Mouse (Mus musculus): ENCODE results near the gene Akap11. TPM values are rescaled to one million over a fixed set of nuclear protein-coding genes. Genes with fewer than 3 reads are reported as not detected.

Akap11 gene
- 11.4 TPM for polyA plus RNA-seq (2012; fragmentation: generic; extraction: Trizol)

- Histone ChIP-seq H3K27me3 (ENCODE audit: control insufficient read depth, insufficient read depth, insufficient read length) (no peaks in the 10 kb centered on the region), H3K4me3 (peak within 1 kb of the TSS; percentile 58), H3K79me2 (ENCODE audit: control insufficient read depth, insufficient read depth) (peaks cover 49% of the 10 kb centered on the region), H3ac (ENCODE audit: control insufficient read depth, insufficient read length) (peak within 1 kb of the TSS; percentile 26), H3K36me3 (ENCODE audit: control insufficient read depth, insufficient read depth) (no peaks in the 10 kb centered on the region), H3K4me2 (ENCODE audit: low read depth) (peak within 1 kb of the TSS; percentile 93)
- peak; percentile 62 for TF ChIP-seq SRF (IDR thresholded peaks at IDR 0.05; ENCODE audit: control insufficient read depth, insufficient read length, low read depth)
- TF ChIP-seq REST (IDR thresholded peaks at IDR 0.05; ENCODE audit: insufficient read depth, insufficient read length) = no peak
- no peak for TF ChIP-seq TCF12 (IDR thresholded peaks at IDR 0.05; ENCODE audit: insufficient read depth, poor library complexity, severe bottlenecking)
- no peak for TF ChIP-seq MYOD1 (IDR thresholded peaks at IDR 0.05; ENCODE audit: control insufficient read depth in 1 of 3, insufficient read length in 2 of 3, low read depth in 2 of 3)
- no peak for TF ChIP-seq MYOG (IDR thresholded peaks at IDR 0.05; ENCODE audit: control insufficient read depth in 1 of 3, insufficient read depth in 1 of 3, insufficient read length in 2 of 3, low read depth in 2 of 3)
- peak; percentile 76 for TF ChIP-seq E2F4 (IDR thresholded peaks at IDR 0.05; ENCODE audit: insufficient read depth)
- TF ChIP-seq TCF3 (IDR thresholded peaks at IDR 0.05; ENCODE audit: insufficient read length, low read depth) = no peak
- TF ChIP-seq CEBPB (IDR thresholded peaks at IDR 0.05; ENCODE audit: insufficient read depth, poor library complexity, severe bottlenecking) = no peak
- TF ChIP-seq POLR2A (IDR thresholded peaks at IDR 0.05; ENCODE audit: insufficient read length, low read depth) = peak; percentile 96
- TF ChIP-seq MAX (IDR thresholded peaks at IDR 0.05; ENCODE audit: low read depth) = peak; percentile 43
- peak; percentile 98 for TF ChIP-seq USF1 (IDR thresholded peaks at IDR 0.05; ENCODE audit: low read depth)
- TF ChIP-seq POLR2AphosphoS2 (IDR thresholded peaks at IDR 0.05; ENCODE audit: insufficient read length, low read depth) = peak; percentile 82
These were observed at the start of gene Akap11 for GRCm38 (mm10) chr14:78536281-78537165. Akap11 (minus strand) TSS chr14:78536808.

GRCm38 (mm10) chr14:78584222-78584621, 47.6 kb upstream of the Akap11 start:
- H3K36me3 ChIP-seq (ENCODE audit: control insufficient read depth, insufficient read depth) = peaks cover 9% of the 10 kb centered on the region
- H3ac ChIP-seq (ENCODE audit: control insufficient read depth, insufficient read length) = no peak overlapping the region
- no peak for TF ChIP-seq E2F4 (IDR thresholded peaks at IDR 0.05; ENCODE audit: insufficient read depth)
- no peak for TF ChIP-seq CEBPB (IDR thresholded peaks at IDR 0.05; ENCODE audit: insufficient read depth, poor library complexity, severe bottlenecking)
- TF ChIP-seq TCF12 (IDR thresholded peaks at IDR 0.05; ENCODE audit: insufficient read depth, poor library complexity, severe bottlenecking) = no peak
- TF ChIP-seq TCF3 (IDR thresholded peaks at IDR 0.05; ENCODE audit: insufficient read length, low read depth) = no peak
- TF ChIP-seq MYOD1 (IDR thresholded peaks at IDR 0.05; ENCODE audit: control insufficient read depth in 1 of 3, insufficient read length in 2 of 3, low read depth in 2 of 3) = no peak
- H3K79me2 ChIP-seq (ENCODE audit: control insufficient read depth, insufficient read depth) = no peaks in the 10 kb centered on the region
- no peak overlapping the region for H3K4me2 ChIP-seq (ENCODE audit: low read depth)
- H3K4me3 ChIP-seq = no peak overlapping the region
- no peaks in the 10 kb centered on the region for H3K27me3 ChIP-seq (ENCODE audit: control insufficient read depth, insufficient read depth, insufficient read length)

- Histone ChIP-seq H3K27me3 (ENCODE audit: control insufficient read depth, insufficient read depth, insufficient read length) (no peaks in the 10 kb centered on the region), H3ac (ENCODE audit: control insufficient read depth, insufficient read length) (no peak overlapping the region), H3K4me2 (ENCODE audit: low read depth) (no peak overlapping the region), H3K4me3 (no peak overlapping the region), H3K79me2 (ENCODE audit: control insufficient read depth, insufficient read depth) (no peaks in the 10 kb centered on the region), H3K36me3 (ENCODE audit: control insufficient read depth, insufficient read depth) (peaks cover 9% of the 10 kb centered on the region)
- TF ChIP-seq CEBPB (IDR thresholded peaks at IDR 0.05; ENCODE audit: insufficient read depth, poor library complexity, severe bottlenecking) (no peak), REST (IDR thresholded peaks at IDR 0.05; ENCODE audit: insufficient read depth, insufficient read length) (no peak), MYOD1 (IDR thresholded peaks at IDR 0.05; ENCODE audit: control insufficient read depth in 1 of 3, insufficient read length in 2 of 3, low read depth in 2 of 3) (no peak), SRF (IDR thresholded peaks at IDR 0.05; ENCODE audit: control insufficient read depth, insufficient read length, low read depth) (no peak), MYOG (IDR thresholded peaks at IDR 0.05; ENCODE audit: control insufficient read depth in 1 of 3, insufficient read depth in 1 of 3, insufficient read length in 2 of 3, low read depth in 2 of 3) (no peak), MAX (IDR thresholded peaks at IDR 0.05; ENCODE audit: low read depth) (no peak), POLR2AphosphoS2 (IDR thresholded peaks at IDR 0.05; ENCODE audit: insufficient read length, low read depth) (no peak), TCF12 (IDR thresholded peaks at IDR 0.05; ENCODE audit: insufficient read depth, poor library complexity, severe bottlenecking) (no peak), E2F4 (IDR thresholded peaks at IDR 0.05; ENCODE audit: insufficient read depth) (no peak), USF1 (IDR thresholded peaks at IDR 0.05; ENCODE audit: low read depth) (no peak), TCF3 (IDR thresholded peaks at IDR 0.05; ENCODE audit: insufficient read length, low read depth) (no peak), POLR2A (IDR thresholded peaks at IDR 0.05; ENCODE audit: insufficient read length, low read depth) (no peak)
These were observed 46.6 kb upstream of the Akap11 start for GRCm38 (mm10) chr14:78583168-78583567.

GRCm38 (mm10) chr14:78575899-78576298, 39.3 kb upstream of the Akap11 start:
- H3K79me2 ChIP-seq (ENCODE audit: control insufficient read depth, insufficient read depth) = no peaks in the 10 kb centered on the region
- no peak overlapping the region for H3ac ChIP-seq (ENCODE audit: control insufficient read depth, insufficient read length)
- H3K4me3 ChIP-seq = no peak overlapping the region
- no peak overlapping the region for H3K4me2 ChIP-seq (ENCODE audit: low read depth)
- no peaks in the 10 kb centered on the region for H3K27me3 ChIP-seq (ENCODE audit: control insufficient read depth, insufficient read depth, insufficient read length)
- no peaks in the 10 kb centered on the region for H3K36me3 ChIP-seq (ENCODE audit: control insufficient read depth, insufficient read depth)
- TF ChIP-seq TCF3 (IDR thresholded peaks at IDR 0.05; ENCODE audit: insufficient read length, low read depth) (no peak), REST (IDR thresholded peaks at IDR 0.05; ENCODE audit: insufficient read depth, insufficient read length) (no peak), E2F4 (IDR thresholded peaks at IDR 0.05; ENCODE audit: insufficient read depth) (no peak), MAX (IDR thresholded peaks at IDR 0.05; ENCODE audit: low read depth) (no peak), POLR2A (IDR thresholded peaks at IDR 0.05; ENCODE audit: insufficient read length, low read depth) (no peak), POLR2AphosphoS2 (IDR thresholded peaks at IDR 0.05; ENCODE audit: insufficient read length, low read depth) (no peak), MYOG (IDR thresholded peaks at IDR 0.05; ENCODE audit: control insufficient read depth in 1 of 3, insufficient read depth in 1 of 3, insufficient read length in 2 of 3, low read depth in 2 of 3) (no peak), USF1 (IDR thresholded peaks at IDR 0.05; ENCODE audit: low read depth) (no peak), SRF (IDR thresholded peaks at IDR 0.05; ENCODE audit: control insufficient read depth, insufficient read length, low read depth) (no peak), TCF12 (IDR thresholded peaks at IDR 0.05; ENCODE audit: insufficient read depth, poor library complexity, severe bottlenecking) (no peak), CEBPB (IDR thresholded peaks at IDR 0.05; ENCODE audit: insufficient read depth, poor library complexity, severe bottlenecking) (no peak), MYOD1 (IDR thresholded peaks at IDR 0.05; ENCODE audit: control insufficient read depth in 1 of 3, insufficient read length in 2 of 3, low read depth in 2 of 3) (no peak)
